Mouse (Mus musculus) kidney, adult 2 months (tissue): ENCODE data around the gene Ccl24. TPM values are rescaled to one million over a fixed set of nuclear protein-coding genes. Genes with fewer than 3 reads are reported as not detected.

Experiments used
- DNase-seq: peaks from one replicate; pipeline ENCODE4 v3.0.0; 2021
- H3K27ac ChIP-seq: fragments of 200-500 bp; 2 replicates; pipeline ENCODE4 v1.5.1; 2012; ENCODE audit warnings: low read depth, low read length, control low read depth, inconsistent platforms; ENCODE audit not compliant: insufficient read depth
- H3K27me3 ChIP-seq: fragments of 200-500 bp; replicated peaks from 2 replicates; pipeline ENCODE4 v1.6.1; 2012; ENCODE audit warnings: mild to moderate bottlenecking, moderate library complexity, low read length, inconsistent platforms; ENCODE audit not compliant: control insufficient read depth, insufficient read depth
- H3K36me3 ChIP-seq: fragments of 200-500 bp; 2 replicates; pipeline ENCODE4 v1.6.1; 2012; ENCODE audit warnings: mild to moderate bottlenecking, moderate library complexity, low read length, inconsistent platforms; ENCODE audit not compliant: control insufficient read depth, insufficient read depth
- H3K4me1 ChIP-seq: fragments of 200-500 bp; 2 replicates; pipeline ENCODE4 v1.6.1; 2011; ENCODE audit warnings: low read length; ENCODE audit not compliant: control insufficient read depth, insufficient read depth
- H3K4me3 ChIP-seq: fragments of 200-500 bp; 2 replicates; pipeline ENCODE4 v1.5.1; 2011; ENCODE audit warnings: mild to moderate bottlenecking, low read depth, low read length, control low read depth; ENCODE audit not compliant: insufficient read depth
- CTCF ChIP-seq: fragments of 200-500 bp; conservative IDR thresholded peaks from 2 replicates; pipeline ENCODE4 v1.5.1; 2011; ENCODE audit warnings: low read depth, mild to moderate bottlenecking, control low read depth, low read length, moderate library complexity, mixed read lengths; ENCODE audit not compliant: insufficient read depth, insufficient read length
- POLR2A ChIP-seq: fragments of 200-500 bp; IDR thresholded peaks from one replicate; pipeline ENCODE4 v1.6.1; 2011; ENCODE audit warnings: low read depth, low read length, control low read depth
- WGBS: fragments of 180-500 bp; shearing (Covaris S2); methylation state at CpG from one replicate; pipeline ENCODE4 v1.1.7; 2018; 5-methylcytosine and 5-hydroxymethylcytosine counted together
- polyA plus RNA-seq: library from polyadenylated mRNA; depleted of rRNA; stranded (reverse); fragments of >200 nt; gene quantifications from 2 replicates; pipeline ENCODE4 v1.2.3, GENCODE M21; 2012; rRNA removed

The Ccl24 gene
- polyA plus RNA-seq, 1 experiment, result 1.0 TPM

- no peaks in the 10 kb centered on the region for H3K36me3 ChIP-seq
- no peaks in the 10 kb centered on the region for H3K4me1 ChIP-seq
- H3K27me3 ChIP-seq, result no peaks in the 10 kb centered on the region
- no peak for DNase-seq
- peak overlapping the region; percentile 49; the same call in 1 of the 2 replicates for H3K27ac ChIP-seq
- 57% methylated on average over 9 of the region's 9 CpGs for WGBS
- no peak for TF ChIP-seq CTCF
- no peak for TF ChIP-seq POLR2A
- no peak overlapping the region for H3K4me3 ChIP-seq
Measured at GRCm38 (mm10) chr5:135522111-135522722, 50.6 kb downstream of the Ccl24 start.

Other genes starting within 250 kb of the Ccl24 start
- 0.07 and 0.08 TPM in 2 replicates for gene Fkbp6, start 223.0 kb downstream of the Ccl24 start, polyA plus RNA-seq
- gene Trim50, start 219.8 kb downstream of the Ccl24 start, polyA plus RNA-seq, result 0.06 TPM in 1 of 2 replicates, not detected in the other
- 23.6 and 27.1 TPM in 2 replicates for gene Nsun5, start 203.1 kb downstream of the Ccl24 start, polyA plus RNA-seq
- gene Pom121, start 178.5 kb downstream of the Ccl24 start, polyA plus RNA-seq, result 10.1 and 12.6 TPM in 2 replicates
- 14.1 and 16.6 TPM in 2 replicates for gene Hip1, start 27.9 kb downstream of the Ccl24 start, polyA plus RNA-seq
- gene Ccl26, start 9.5 kb downstream of the Ccl24 start, polyA plus RNA-seq, result not detected in 2 replicates
- 50.9 and 56.5 TPM in 2 replicates for gene Rhbdd2, start 59.6 kb upstream of the Ccl24 start, polyA plus RNA-seq
- gene Por, start 97.0 kb upstream of the Ccl24 start, polyA plus RNA-seq, result 361 and 405 TPM in 2 replicates
- 91.3 and 96.7 TPM in 2 replicates for gene Tmem120a, start 171.4 kb upstream of the Ccl24 start, polyA plus RNA-seq
- gene Styxl1, start 205.3 kb upstream of the Ccl24 start, polyA plus RNA-seq, result 0.38 and 0.67 TPM in 2 replicates
- 1,141 and 1,152 TPM in 2 replicates for gene Mdh2, start 205.4 kb upstream of the Ccl24 start, polyA plus RNA-seq
- gene Srrm3, start 233.8 kb upstream of the Ccl24 start, polyA plus RNA-seq, result 0.03 and 0.16 TPM in 2 replicates